Mouse (Mus musculus) cerebellum, postnatal 10 days (tissue): ENCODE results near the gene Mpped2.

Experiments used
- DNase-seq, 2 experiments: peaks; one replicate each; pipeline ENCODE4 v3.0.0; 2021; ENCODE audit warnings: mixed read lengths in 2 of 2

The Mpped2 gene

DNA sequence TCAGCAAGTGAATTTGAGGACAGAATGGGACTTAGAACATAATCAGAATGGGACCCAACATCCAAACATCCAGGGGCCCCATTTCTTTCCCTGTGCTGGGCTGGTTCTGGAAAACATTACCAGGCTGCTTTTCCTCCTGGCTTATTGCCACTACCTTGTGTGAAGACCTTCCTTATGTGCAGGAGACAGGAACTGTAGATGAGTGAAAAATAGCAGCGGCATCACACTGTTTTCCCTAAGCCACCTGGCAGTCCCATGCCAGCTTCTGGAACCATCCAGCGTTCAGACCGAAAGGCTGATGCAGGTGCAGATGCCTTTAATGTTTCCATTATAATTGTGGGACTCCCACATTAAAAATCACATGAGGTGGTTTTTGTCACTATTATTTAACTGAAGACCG is 164.2 kb downstream of the Mpped2 start:
- DNase-seq = peak; percentile 39 to 46

DNA sequence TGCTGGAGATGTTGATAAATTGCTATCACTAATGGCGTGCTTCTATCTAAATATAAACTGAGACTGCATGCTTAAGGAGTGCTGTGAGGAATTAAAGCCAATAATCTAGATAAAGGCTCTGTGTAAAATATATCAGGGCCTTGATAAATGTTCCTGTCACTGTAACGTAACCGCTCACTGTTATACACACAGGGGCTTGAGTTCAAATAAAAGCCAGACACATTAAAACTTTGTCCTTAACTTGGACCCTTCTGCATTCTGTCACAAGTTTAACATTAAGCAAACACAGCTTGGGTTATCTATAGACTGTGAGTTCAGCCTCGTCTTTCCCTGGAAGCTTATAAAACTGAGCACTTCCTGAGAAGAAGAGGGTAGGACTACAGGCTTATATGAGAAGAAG is 164.6 kb downstream of the Mpped2 start:
- no peak for DNase-seq

DNA sequence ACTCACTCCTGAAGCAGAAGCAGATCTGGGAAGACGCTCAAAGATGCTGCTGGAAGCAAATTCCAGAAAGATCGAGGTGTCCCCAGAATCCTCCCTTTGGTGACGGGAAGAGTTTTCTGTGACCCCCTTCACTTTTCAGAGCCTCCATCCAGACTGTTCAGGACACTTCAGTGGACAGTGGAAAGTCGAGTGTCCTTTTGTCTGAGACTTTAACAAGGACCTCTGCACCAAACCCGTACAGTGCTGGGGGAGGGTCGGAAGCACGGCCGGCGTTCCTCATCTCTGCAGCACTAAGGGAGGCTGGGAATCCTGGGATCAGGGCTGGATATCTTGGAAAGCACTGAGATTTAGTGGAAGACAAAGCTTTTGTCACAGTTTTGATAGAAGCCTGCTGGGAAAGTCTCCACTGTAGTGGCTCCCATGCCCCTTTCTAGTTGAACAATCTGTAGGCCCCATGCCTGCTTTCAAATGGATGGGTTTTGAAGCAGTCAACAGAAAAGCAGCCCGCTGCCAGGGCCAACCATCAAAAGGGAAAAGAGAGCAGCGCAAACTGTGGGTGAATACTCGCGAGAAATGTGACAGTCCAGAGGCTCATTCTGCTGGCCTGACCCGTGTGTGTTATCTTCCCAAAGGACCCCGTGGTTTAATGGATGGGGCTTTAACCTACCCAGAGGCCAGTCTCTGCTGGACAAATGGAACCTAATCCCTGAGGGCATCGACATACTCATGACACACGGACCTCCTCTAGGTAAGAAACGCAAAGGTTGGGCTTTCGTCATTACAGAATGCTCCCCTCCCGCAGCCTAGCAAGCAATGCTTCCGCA is 168.0 kb downstream of the Mpped2 start:
- DNase-seq = no peak

DNA sequence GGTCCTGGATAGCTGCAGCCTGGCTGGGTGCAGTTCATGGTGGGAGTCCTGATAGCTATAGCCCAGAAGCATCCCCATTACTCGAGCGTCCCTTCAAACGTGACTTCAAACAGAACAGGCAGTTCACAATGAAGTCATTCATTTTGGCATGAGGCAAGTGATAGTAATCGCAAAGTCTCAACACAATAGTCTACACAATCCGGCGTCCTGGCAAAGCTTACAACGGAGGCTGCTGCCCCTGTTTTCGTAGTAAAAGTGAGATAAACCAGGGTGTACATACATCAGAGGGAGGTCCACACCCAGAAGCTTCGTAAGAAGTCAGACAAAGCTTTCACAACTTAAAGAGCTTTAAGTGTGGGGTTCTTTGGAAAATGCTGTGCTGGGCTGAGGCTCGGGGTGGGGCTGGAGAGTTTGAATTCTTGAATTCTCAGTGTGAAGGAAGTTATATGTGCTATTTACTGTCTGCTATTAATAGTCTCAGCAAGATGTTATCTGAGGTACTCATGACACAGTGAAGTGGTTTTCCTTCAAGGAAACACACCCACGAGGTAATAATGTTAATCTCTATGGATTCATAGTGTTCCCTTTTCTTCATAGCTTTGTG is 170.1 kb downstream of the Mpped2 start:
- no peak for DNase-seq

DNA sequence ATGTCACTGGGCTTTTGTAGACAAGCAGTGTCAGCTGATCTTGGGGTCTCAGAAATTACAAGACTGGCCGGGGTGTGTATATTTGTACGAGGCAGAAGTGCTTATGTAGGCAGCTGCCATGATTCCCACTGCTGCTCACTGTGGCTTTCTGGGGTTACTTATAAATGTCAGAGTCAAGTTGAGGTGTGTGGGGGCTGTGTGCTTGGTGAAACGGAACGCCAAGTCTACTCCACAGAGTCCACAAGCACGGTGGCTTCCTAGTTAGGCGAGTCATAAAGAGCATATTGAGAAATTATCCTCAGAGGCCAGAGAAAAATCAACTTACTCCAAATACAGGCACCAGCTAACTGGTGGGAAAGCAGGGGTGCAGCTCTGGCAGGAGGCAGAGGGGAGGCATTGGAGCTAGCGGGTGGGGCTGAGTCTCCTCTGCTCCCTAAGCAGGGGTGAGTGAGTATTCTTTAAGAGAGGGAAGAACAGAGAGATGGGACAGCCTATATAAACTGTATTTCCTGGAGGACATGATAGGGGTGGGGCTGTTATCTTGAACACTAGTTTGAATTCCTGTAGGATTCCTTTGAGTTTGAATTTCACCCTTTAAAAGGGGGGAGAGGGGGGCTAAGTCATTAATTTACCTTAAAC is 172.2 kb downstream of the Mpped2 start:
- no peak for DNase-seq

DNA sequence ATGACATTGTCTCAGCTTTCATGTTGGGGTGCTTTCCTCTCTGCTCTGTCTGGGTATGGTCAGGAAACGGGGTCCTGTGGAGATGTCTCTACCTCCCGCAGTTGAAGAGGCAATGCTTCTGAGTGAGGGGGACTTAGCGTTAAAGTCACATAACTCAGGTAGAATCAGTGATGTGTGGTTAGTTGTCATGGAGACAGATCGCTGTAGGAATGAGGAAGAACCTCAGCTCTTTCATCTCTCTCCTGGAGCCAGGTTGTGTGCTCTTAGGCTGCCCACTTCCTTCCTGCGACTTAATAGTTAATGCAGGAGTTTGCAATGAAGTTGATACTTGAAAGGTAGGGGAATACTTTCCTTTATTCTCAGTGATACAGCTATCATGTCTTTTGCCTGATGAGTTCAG is 173.2 kb downstream of the Mpped2 start:
- DNase-seq = no peak

DNA sequence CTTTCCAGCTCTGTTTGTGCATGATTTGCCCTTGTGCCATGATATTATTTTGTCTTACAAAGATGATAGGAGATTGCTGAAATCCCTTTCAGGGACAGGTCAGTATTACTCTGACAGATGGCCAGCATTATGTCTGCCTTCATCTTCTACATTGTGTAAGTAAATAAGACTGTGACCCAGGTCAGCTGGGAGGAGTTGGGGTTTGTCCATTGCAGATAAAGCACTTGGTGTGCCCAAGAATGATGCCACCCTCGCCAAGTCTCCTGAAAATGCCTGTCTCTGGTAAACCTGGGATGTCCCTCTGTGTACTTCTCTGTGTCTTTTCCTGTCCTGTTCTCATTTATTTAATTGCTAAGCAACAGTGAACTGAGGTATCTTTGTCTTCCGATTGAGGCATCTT is 177.8 kb downstream of the Mpped2 start:
- DNase-seq = no peak

DNA sequence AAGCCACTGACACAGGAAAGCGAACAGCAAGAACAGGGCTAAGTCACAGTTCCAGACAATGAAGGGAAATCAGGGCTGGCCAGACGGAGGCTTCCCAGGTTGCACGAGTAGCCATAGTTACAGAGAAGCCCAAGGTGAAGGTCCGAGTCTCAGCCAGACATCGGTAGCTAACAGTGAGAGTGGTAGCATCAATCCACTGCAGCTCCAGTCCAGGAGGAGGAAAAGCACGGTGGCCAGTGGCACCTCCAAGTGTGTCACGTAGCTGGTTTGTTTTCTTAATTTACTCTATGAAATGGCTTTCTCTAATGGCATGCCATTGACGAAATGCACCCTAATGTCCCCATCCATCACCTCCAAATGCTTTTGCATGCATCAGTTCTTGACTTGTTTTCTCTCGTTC is 180.1 kb downstream of the Mpped2 start:
- DNase-seq = no peak

DNA sequence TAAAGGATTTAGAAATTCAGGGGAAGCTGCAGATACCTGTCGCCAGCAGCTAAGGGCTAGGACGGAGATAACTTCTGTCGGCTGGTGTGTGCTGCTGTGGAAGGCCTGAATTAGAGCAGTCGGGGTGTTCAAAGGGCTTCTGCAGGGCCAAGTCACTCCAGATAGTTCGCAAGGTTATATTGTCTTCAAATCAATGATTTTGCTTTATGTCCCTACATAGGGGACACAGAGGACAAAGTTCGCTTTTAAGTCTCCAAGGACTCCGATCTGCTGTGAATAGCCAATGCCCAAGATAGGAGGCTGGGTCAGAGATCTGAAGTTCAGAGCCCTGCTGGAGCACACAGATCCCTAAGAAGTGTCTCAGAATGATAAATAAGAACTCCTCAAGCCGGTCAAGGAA is 190.3 kb downstream of the Mpped2 start:
- no peak for DNase-seq

DNA sequence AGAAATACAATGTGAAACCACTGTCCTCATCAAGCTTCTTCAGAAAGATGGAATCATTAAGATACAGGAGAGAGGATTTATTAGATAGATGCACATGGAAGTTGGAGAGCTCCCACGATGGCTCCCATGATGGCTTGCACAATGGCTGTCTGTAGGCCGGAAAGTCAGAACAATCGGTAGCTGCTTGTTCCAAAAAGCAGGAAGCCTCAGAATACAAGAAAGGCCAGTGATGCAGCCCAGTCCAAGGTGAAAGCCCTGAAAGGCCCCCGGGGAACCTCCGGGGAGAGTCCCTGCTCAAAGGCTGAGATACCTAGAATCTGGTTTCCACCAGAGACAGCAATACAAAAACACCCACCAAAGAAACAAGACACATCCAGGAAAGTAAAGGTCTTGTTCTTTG is 195.1 kb downstream of the Mpped2 start:
- DNase-seq = no peak

DNA sequence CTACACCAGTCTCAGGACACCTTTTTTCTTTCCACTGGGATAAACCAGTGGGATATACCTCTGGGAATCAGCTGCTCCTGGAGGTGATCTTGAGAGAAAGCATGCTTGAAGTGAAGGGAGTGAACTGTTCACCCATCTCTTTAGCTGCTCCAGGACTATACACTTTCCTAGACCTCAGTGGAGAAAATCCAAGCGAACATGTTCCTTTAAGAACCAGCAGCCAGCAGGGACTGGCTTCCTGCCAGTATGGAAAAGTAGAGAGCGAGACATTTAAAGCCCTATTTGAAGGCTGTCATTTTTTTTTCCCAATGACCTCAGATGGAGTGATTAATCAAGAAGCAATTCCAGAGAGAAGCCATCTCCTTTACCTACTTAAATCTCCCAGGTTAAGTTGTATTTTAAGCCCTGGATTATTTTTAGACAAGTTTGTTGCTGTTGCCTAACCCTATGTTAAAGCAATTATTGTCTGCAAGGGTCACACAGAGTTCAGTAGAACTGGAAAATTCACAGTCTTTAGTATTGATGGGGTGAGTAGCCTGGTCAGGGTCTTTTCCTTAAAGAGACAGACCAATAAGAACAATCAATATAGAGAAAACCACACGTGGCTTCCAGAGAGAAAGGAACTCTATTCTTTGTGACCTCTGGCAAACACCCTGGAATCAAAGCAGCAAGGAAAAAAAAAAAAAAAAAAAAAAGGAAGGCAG is 196.4 kb downstream of the Mpped2 start:
- peak; percentile 83 to 85 for DNase-seq

DNA sequence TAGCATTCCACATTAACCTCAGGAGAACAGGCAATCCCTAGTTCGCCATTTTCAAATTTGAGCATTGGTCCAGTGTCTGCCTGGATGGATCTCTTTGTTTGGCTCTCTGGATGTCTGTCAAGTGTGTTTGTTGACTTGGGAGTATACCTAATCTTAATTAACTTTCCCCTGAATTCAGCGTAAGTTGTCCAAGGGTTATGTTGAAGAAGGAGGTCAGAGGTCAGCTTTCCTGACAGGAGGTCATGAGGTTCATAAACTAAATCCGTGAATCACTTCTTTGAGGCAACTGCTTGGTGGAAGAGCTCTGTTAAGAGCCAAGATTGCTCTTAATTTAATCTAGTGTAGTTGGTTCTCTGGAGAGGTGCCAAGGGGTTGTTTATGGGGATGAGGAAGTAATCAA is 200.3 kb downstream of the Mpped2 start:
- no peak for DNase-seq

DNA sequence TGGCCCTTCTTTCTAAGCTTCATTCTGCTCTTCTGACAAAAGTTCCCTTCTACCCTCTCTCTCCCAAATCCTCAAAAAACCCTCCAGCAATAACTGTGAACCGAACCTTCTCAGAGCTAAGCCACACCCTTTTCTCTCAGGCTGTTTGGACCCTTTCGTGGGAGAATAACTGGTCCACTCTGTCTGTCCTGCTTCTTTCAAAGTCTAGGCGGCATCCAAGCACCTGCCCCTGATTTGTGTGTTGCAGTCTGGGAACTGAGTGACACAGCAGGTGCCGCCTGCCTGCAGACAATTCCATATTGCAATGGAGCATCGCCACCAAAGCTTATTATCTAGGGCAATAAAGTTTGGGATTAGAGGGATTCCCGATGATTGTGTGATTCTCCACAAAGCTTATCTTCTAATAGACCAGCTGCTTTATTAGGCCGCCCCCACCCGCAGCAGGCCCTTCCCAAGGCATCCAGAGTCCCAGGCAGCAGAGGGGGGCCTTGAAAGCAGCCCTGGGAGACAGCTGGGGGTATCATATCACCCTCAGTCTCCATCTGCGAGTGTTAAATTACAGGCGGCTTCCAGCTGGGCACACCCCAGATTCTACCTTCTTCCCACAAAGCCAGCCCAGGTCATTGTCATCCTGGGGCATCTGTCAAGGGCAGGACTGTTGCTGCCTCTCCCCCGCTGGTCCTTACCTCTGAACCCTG is 202.4 kb downstream of the Mpped2 start:
- peak in 1 of 2 experiments; percentile 9 for DNase-seq

DNA sequence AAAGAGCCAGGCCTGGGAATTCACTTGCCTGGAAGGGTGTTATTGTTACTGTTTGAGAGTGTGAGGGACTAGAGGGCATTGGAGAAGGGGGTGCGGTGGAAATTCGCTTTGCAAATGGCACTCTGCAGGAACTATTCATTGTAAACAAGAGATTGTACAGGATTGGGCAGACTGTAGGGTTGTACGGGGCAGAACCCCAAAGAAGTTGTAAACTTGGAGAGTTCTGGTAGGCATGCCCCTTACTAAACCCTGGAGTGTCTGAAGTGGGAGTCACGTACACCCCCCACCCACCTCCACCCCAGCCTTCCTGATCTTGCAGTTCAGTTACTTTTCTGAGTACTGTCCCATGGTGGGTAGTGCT is 202.9 kb downstream of the Mpped2 start:
- no peak for DNase-seq

DNA sequence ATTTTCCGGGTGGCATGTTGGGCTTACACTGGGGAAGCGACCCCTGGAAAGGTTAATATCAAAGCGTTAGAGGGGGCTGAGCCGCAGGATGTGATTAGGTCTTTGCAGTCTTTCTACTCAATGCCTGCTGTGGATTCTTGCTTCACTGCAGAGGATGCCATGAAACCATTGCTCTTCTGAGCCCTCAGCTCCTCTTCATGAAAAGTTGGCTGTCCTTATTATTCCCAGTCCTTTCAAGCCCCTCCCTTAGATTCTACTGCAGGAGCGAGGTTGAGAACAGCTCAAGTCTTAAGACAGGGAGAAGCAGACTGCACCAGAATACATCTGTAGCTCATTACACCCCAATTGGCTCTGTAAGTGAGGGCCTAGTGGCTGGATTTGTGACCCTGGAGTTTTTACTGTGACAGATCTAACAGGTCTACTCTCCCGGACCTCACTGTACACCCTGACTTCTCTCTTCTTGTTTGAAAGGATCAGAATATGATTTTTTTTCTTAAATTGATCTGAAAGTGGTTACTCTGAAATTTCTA is 218.9 kb downstream of the Mpped2 start:
- DNase-seq = no peak
